Mouse (Mus musculus) stomach, embryonic 16.5 days (tissue): ENCODE data around the gene Kcnc2. TPM values are rescaled to one million over a fixed set of nuclear protein-coding genes. Genes with fewer than 3 reads are reported as not detected.

ENCODE experiments used
- ATAC-seq: fragments of 200-750 bp; cut with Nextera tagmentation; 2 replicates; pipeline ENCODE4 v1.8.0; 2017; ENCODE audit warnings: moderate number of reproducible peaks, moderate TSS enrichment; ENCODE audit not compliant: insufficient read depth, low FRiP score
- H3K27ac ChIP-seq: fragments of 300-500 bp; sonication (generic); 2 replicates; pipeline ENCODE4 v1.5.1; 2014; ENCODE audit warnings: low read length
- H3K27me3 ChIP-seq: fragments of 300-500 bp; sonication (generic); 2 replicates; pipeline ENCODE4 v1.6.1; 2014; ENCODE audit warnings: low read length, control low read depth, mixed read lengths; ENCODE audit not compliant: control insufficient read depth, insufficient read depth
- H3K36me3 ChIP-seq: fragments of 300-500 bp; sonication (generic); 2 replicates; pipeline ENCODE4 v1.6.1; 2014; ENCODE audit warnings: low read length; ENCODE audit not compliant: control insufficient read depth, insufficient read depth
- H3K4me1 ChIP-seq: fragments of 300-500 bp; sonication (generic); 2 replicates; pipeline ENCODE4 v1.6.1; 2014; ENCODE audit warnings: low read length, control low read depth, mixed read lengths; ENCODE audit not compliant: control insufficient read depth, insufficient read depth
- H3K4me2 ChIP-seq: fragments of 300-500 bp; sonication (generic); 2 replicates; pipeline ENCODE4 v1.6.1; 2014; ENCODE audit warnings: low read depth, low read length, mixed read lengths
- H3K4me3 ChIP-seq: fragments of 300-500 bp; sonication (generic); replicated peaks from 2 replicates; pipeline ENCODE4 v1.5.1; 2014; ENCODE audit warnings: mild to moderate bottlenecking, low read length
- H3K9ac ChIP-seq: fragments of 300-500 bp; sonication (generic); 2 replicates; pipeline ENCODE4 v1.6.1; 2014; ENCODE audit warnings: low read length
- H3K9me3 ChIP-seq: fragments of 300-500 bp; sonication (generic); replicated peaks from 2 replicates; pipeline ENCODE4 v1.6.1; 2016; ENCODE audit warnings: low read length, control low read depth; ENCODE audit not compliant: control insufficient read depth
- WGBS: fragments of 180-500 bp; shearing (Covaris S2); extraction: QIAGEN DNeasy Blood & Tissue Kit; methylation state at CpG from one replicate; pipeline ENCODE4 v1.1.7; 2014; 5-methylcytosine and 5-hydroxymethylcytosine counted together
- polyA plus RNA-seq: library from polyadenylated mRNA; unstranded; fragments of >200 nt; fragmentation: Nextera tagmentation; extraction: Ambion mirVana; gene quantifications from 2 replicates; pipeline ENCODE4 v1.2.1, GENCODE M21; 2015

Kcnc2 gene
- polyA plus RNA-seq, 1 experiment from 2014 or later = 1.1 TPM

DNA sequence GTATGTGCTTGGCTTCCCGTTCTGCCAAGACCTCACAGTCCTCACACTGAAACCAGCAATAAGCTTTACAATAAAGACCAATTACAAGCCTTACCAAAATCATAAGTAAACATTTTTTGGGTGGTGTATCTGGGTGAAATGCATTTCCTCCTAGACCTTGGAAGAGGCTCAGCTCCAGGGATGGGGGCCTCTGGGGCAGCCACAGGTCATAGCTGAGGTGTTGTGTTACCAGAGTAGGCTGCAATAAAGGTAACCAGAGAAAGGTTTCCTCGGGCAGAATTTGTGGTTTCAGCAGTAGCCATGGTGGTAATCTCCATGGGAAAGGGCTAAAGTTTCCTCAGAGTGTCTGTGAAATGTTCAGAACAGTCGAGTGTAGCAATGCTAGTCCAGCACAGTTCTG lies 97.4 kb downstream of the Kcnc2 start:
- Histone ChIP-seq H3K27me3 (no peaks in the 10 kb centered on the region), H3K36me3 (no peaks in the 10 kb centered on the region), H3K4me1 (no peaks in the 10 kb centered on the region), H3K4me2 (no peak overlapping the region), H3K9me3 (no peaks in the 10 kb centered on the region), H3K9ac (no peak overlapping the region), H3K27ac (no peak overlapping the region), H3K4me3 (no peak overlapping the region)
- ATAC-seq = no peak
- 60% methylated on average over 3 of the region's 3 CpGs for WGBS

DNA sequence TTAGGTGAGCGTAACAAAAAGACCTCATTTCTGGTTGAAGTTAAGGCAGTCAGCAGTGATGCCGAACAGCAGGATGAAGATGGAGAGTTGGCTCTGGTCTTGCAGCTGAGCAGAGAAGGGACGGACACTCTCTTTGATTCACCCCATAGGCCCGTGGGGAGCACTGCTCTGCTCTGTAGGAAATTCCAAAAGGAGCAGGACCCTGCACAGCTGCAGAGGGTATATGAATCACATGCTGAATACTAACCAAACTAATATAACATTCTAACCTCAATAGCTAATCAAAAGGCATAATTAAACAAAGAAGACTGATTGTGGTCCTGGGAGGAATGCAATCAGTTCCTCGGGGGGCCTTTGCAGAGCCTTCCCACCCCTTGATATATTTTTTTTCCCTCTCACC lies 106.2 kb downstream of the Kcnc2 start:
- whole genome bisulfite sequencing = 88% methylated on average over 5 of the region's 5 CpGs

DNA sequence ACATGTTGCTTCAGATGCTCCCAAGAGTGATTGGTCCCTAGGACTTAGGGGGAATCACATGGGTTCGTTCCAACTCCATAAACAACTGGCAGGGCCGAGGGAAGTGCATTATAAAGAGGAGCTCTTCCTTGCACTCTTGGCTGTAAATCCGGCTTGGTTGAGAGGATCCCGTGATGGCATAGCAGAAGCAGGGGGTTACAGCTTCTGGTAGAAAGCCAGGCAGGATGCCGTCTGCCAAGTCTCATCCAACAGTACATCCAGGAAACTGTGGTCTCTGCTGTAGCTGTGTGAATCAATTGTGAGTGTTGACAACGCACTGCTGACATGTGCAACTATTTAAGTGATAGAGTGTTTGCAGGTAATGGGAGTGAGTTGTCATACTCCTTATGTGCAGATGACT lies 107.5 kb downstream of the Kcnc2 start:
- Histone ChIP-seq H3K27ac (no peak overlapping the region), H3K36me3 (no peaks in the 10 kb centered on the region), H3K4me3 (no peak overlapping the region), H3K4me1 (no peaks in the 10 kb centered on the region), H3K9me3 (no peaks in the 10 kb centered on the region), H3K27me3 (no peaks in the 10 kb centered on the region), H3K9ac (no peak overlapping the region), H3K4me2 (no peak overlapping the region)
- WGBS = 63% methylated on average over 6 of the region's 6 CpGs
- ATAC-seq = no peak

More for the DNA sequence above, 106.2 kb downstream of the Kcnc2 start:
- H3K36me3 ChIP-seq = no peaks in the 10 kb centered on the region
- H3K4me1 ChIP-seq = no peaks in the 10 kb centered on the region
- no peak for ATAC-seq
- no peak overlapping the region for H3K4me2 ChIP-seq
- H3K4me3 ChIP-seq = no peak overlapping the region
- H3K9ac ChIP-seq = no peak overlapping the region
- H3K9me3 ChIP-seq = no peaks in the 10 kb centered on the region
- H3K27me3 ChIP-seq = no peaks in the 10 kb centered on the region
- H3K27ac ChIP-seq = no peak overlapping the region

GRCm38 (mm10) chr10:112380590-112380989 lies 109.7 kb downstream of the Kcnc2 start:
- WGBS = 84% methylated on average over 6 of the region's 6 CpGs

GRCm38 (mm10) chr10:112394399-112394970 lies 123.6 kb downstream of the Kcnc2 start:
- Histone ChIP-seq H3K27me3 (no peaks in the 10 kb centered on the region), H3K9ac (no peak overlapping the region), H3K9me3 (no peaks in the 10 kb centered on the region), H3K36me3 (no peaks in the 10 kb centered on the region), H3K27ac (no peak overlapping the region), H3K4me1 (no peaks in the 10 kb centered on the region), H3K4me3 (no peak overlapping the region), H3K4me2 (no peak overlapping the region)
- ATAC-seq = no peak
- WGBS = 71% methylated on average over 8 of the region's 8 CpGs

More at GRCm38 (mm10) chr10:112380590-112380989, 109.7 kb downstream of the Kcnc2 start:
- H3K36me3 ChIP-seq = no peaks in the 10 kb centered on the region
- H3K9ac ChIP-seq = no peak overlapping the region
- H3K4me3 ChIP-seq = no peak overlapping the region
- H3K27ac ChIP-seq = no peak overlapping the region
- no peaks in the 10 kb centered on the region for H3K4me1 ChIP-seq
- ATAC-seq = no peak
- H3K4me2 ChIP-seq = no peak overlapping the region
- no peaks in the 10 kb centered on the region for H3K27me3 ChIP-seq
- H3K9me3 ChIP-seq = no peaks in the 10 kb centered on the region

DNA sequence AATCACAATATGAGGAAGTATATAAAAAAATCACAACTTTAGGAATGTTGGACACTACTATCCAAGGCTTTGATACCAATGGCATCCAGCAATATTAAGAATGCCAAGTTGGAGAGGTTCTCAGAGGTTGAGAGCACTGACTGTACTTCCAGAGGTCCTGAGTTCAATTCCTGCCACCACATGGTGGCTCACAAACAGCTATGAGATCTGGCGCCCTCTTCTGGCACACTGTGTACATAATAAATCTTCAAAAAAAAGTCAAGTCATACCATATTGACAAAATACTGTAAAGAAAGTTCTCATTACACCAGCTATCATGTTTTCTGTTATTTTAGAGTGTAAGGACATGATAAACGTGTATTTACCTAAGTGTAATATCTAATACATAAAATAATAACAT lies 126.3 kb downstream of the Kcnc2 start:
- Histone ChIP-seq H3K4me1 (no peaks in the 10 kb centered on the region), H3K27me3 (no peaks in the 10 kb centered on the region), H3K4me2 (no peak overlapping the region), H3K9me3 (no peaks in the 10 kb centered on the region), H3K4me3 (no peak overlapping the region), H3K9ac (no peak overlapping the region), H3K36me3 (no peaks in the 10 kb centered on the region), H3K27ac (no peak overlapping the region)
- no peak for ATAC-seq
- WGBS = 50% methylated on average over 2 of the region's 2 CpGs

DNA sequence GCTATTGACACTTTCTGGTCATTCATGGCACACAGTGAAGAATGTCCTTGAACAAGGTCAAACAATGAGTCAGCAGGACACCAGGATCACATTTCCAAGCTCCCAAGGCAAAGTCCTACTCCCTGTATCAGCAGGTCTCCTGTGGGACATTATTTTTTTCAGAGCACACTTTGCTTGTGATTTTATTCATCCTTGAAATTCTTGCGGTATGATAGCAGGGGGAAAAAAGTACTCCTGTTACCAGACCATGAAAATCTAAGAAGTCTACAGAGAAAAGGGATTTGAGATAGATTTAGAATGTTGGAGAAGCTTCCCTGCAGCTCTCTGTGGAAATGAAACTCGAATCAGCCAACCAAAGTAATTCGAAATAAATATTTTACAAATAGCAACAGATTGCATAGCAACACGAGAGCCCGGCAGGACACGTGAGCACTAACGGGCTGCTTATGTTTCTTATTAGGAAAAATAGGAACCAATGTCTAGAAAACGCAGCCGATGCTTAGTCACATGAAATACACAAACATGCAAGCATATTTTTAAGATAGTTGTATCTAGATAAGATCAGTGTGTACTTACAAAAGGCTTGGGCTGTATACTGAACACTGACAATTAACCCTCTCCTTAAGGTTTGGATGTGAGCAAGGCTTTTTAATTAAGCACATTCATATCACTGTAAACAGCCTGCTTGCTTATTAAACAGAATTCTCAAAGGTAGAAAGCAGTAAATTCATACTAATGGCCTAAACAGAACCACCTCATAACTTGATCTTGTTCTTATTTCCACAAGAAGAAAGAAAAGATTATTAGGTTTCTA lies 129.9 kb downstream of the Kcnc2 start:
- H3K4me1 ChIP-seq = no peaks in the 10 kb centered on the region
- H3K36me3 ChIP-seq = no peaks in the 10 kb centered on the region
- ATAC-seq = no peak
- H3K4me2 ChIP-seq = no peak overlapping the region
- no peak overlapping the region for H3K9ac ChIP-seq
- H3K9me3 ChIP-seq = no peaks in the 10 kb centered on the region
- 81% methylated on average over 9 of the region's 9 CpGs for WGBS
- H3K27ac ChIP-seq = no peak overlapping the region
- H3K4me3 ChIP-seq = no peak overlapping the region
- H3K27me3 ChIP-seq = no peaks in the 10 kb centered on the region

- H3K4me3 ChIP-seq = no peak overlapping the region
- no peak for ATAC-seq
- H3K27ac ChIP-seq = no peak overlapping the region
- 62% methylated on average over 2 of the region's 2 CpGs for WGBS
- no peak overlapping the region for H3K9ac ChIP-seq
- H3K4me1 ChIP-seq = no peaks in the 10 kb centered on the region
- no peaks in the 10 kb centered on the region for H3K9me3 ChIP-seq
- no peak overlapping the region for H3K4me2 ChIP-seq
- H3K36me3 ChIP-seq = no peaks in the 10 kb centered on the region
- H3K27me3 ChIP-seq = no peaks in the 10 kb centered on the region
Observed at GRCm38 (mm10) chr10:112409525-112409924, 138.6 kb downstream of the Kcnc2 start.

GRCm38 (mm10) chr10:112423327-112423726 lies 152.4 kb downstream of the Kcnc2 start:
- no peaks in the 10 kb centered on the region for H3K9me3 ChIP-seq
- no peak for ATAC-seq
- H3K27ac ChIP-seq = no peak overlapping the region
- no peaks in the 10 kb centered on the region for H3K4me1 ChIP-seq
- H3K36me3 ChIP-seq = no peaks in the 10 kb centered on the region
- no peak overlapping the region for H3K4me2 ChIP-seq
- 47% methylated on average over 10 of the region's 10 CpGs for WGBS
- no peaks in the 10 kb centered on the region for H3K27me3 ChIP-seq
- H3K4me3 ChIP-seq = no peak overlapping the region
- H3K9ac ChIP-seq = no peak overlapping the region
